Mouse (Mus musculus) small intestine, adult 2 months (tissue): ENCODE data around the gene Cenpx. TPM values are rescaled to one million over a fixed set of nuclear protein-coding genes. Genes with fewer than 3 reads are reported as not detected.
"Not testable (repeated sequence)": the region's sequence is repeated elsewhere in the genome, so short reads cannot be mapped to it uniquely, and the experiment has no call there.

Experiments
- H3K27ac ChIP-seq: fragments of 200-500 bp; 2 replicates; pipeline ENCODE4 v1.5.1; 2012; ENCODE audit warnings: low read depth, low read length, control low read depth, inconsistent platforms; ENCODE audit not compliant: insufficient read depth
- H3K27me3 ChIP-seq: fragments of 200-500 bp; 2 replicates; pipeline ENCODE4 v1.6.1; 2012; ENCODE audit warnings: mild to moderate bottlenecking, moderate library complexity, low read length, inconsistent platforms; ENCODE audit not compliant: control insufficient read depth, insufficient read depth
- H3K36me3 ChIP-seq: fragments of 200-500 bp; 2 replicates; pipeline ENCODE4 v1.6.1; 2012; ENCODE audit warnings: mild to moderate bottlenecking, low read length, control low read depth, inconsistent platforms; ENCODE audit not compliant: control insufficient read depth, insufficient read depth
- H3K4me1 ChIP-seq: fragments of 200-500 bp; 2 replicates; pipeline ENCODE4 v1.6.1; 2012; ENCODE audit warnings: low read length, inconsistent platforms, mixed read lengths; ENCODE audit not compliant: control insufficient read depth, insufficient read depth, insufficient read length
- H3K4me3 ChIP-seq: fragments of 200-500 bp; 2 replicates; pipeline ENCODE4 v1.5.1; 2012; ENCODE audit warnings: low read depth, mild to moderate bottlenecking, control low read depth, inconsistent platforms, low read length, moderate library complexity
- CTCF ChIP-seq: fragments of 200-500 bp; IDR thresholded peaks from 2 replicates; pipeline ENCODE4 v1.5.1; 2012; ENCODE audit warnings: low read depth, mild to moderate bottlenecking, control low read depth, inconsistent platforms, low read length, moderate library complexity, mixed read lengths; ENCODE audit not compliant: insufficient replicate concordance, insufficient read length; ENCODE audit errors: extremely low read depth
- POLR2A ChIP-seq: fragments of 200-500 bp; IDR thresholded peaks from 2 replicates; pipeline ENCODE4 v1.6.1; 2012; ENCODE audit warnings: low read depth, mild to moderate bottlenecking, control low read depth, inconsistent platforms, low read length, moderate library complexity
- WGBS: fragments of 180-500 bp; shearing (Covaris S2); methylation state at CpG from one replicate; pipeline ENCODE4 v1.1.7; 2018; 5-methylcytosine and 5-hydroxymethylcytosine counted together
- polyA plus RNA-seq: library from polyadenylated mRNA; depleted of rRNA; stranded (reverse); fragments of >200 nt; gene quantifications from 2 replicates; pipeline ENCODE4 v1.2.3, GENCODE M21; 2012; rRNA removed

The Cenpx gene
- 38.4 and 46.2 TPM in 2 replicates for polyA plus RNA-seq

DNA sequence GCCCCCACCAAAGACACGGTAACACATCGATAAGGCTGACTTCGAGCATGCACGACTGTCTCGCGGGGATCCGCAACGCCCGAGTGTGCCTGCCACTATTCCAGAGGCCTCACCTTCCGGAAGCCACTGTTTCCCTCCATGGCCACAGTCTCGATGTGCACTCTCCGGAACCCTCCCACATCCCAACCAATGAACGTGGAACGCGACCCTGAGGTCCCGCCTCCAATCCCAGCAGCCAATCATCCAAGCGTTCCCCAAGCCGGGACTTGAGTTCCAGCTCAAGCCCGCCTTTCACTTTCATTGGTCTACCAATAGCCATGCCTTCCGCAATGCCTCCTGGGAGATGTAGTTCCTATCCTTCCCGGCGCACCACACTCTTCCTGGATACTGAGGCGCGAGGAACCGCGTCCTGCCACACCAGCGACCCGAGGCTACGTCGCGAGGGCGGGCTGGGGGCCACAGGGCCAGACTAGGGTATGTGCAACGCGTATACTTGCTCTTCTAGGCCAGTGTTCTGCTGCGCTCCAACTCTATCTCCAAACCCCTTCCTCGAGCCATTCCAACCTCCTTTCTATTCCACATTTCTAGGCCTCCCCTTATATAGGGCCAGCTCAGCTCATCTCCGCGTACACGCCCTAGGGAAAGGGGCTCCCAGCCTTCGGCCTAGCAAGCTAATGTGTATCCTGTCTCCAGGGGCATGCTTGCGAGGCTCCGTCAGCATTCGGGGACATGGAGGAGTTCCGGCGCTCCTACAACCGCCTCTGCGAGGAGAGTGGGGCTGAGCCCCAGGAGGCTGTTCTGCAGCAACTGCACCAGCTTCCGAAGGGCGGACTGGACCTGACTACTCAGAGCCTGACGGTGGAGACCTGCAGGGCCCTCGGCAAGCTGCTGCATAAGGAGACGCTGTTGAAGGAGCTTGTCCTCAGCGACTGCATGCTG lies at the start of gene Cenpx, which contains the start of gene Lrrc45:
TSS of gene Cenpx (minus strand) at position 159 of the 939 bp plus-strand sequence.
TSS of gene Lrrc45 (plus strand) at position 346 of the 939 bp plus-strand sequence.
- peaks cover 10% of the 10 kb centered on the region; the same call in 1 of the 2 replicates for H3K36me3 ChIP-seq
- H3K4me3 ChIP-seq, result peak within 1 kb of the TSS; percentile 78
- peaks cover 20% of the 10 kb centered on the region for H3K4me1 ChIP-seq
- no peaks in the 10 kb centered on the region for H3K27me3 ChIP-seq
- WGBS, result 1% methylated on average over 53 of the region's 53 CpGs
- TF ChIP-seq CTCF (no peak; the same call in 1 of the 2 replicates), POLR2A (peak; percentile 82)
- peak within 1 kb of the TSS; percentile 51 for H3K27ac ChIP-seq

DNA sequence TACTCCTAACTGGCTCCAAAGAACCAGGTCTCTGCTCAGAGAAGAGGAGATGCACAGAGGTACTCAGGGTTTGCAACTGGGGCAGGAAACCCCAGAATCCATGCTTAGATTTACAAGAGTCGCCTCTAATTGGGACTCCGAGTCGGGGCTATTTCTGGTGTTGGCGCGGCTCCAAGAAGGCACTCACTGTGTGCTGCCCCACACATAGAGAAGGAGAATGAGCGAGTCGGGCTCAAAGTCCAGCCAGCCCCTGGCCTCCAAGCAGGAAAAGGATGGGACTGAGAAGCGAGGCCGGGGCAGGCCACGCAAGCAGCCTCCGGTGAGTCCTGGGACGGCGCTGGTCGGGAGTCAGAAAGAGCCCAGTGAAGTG lies 49.1 kb upstream of the Cenpx start, which contains the start of gene Hmga1b:
TSS of gene Hmga1b (plus strand) at position 123 of the 370 bp plus-strand sequence.
- not testable (repeated sequence) for H3K27me3 ChIP-seq, H3K4me1 ChIP-seq, H3K36me3 ChIP-seq, H3K27ac ChIP-seq
- WGBS, result 5% methylated on average over 14 of the region's 14 CpGs
- peak within 1 kb of the TSS; percentile 27 for H3K4me3 ChIP-seq

DNA sequence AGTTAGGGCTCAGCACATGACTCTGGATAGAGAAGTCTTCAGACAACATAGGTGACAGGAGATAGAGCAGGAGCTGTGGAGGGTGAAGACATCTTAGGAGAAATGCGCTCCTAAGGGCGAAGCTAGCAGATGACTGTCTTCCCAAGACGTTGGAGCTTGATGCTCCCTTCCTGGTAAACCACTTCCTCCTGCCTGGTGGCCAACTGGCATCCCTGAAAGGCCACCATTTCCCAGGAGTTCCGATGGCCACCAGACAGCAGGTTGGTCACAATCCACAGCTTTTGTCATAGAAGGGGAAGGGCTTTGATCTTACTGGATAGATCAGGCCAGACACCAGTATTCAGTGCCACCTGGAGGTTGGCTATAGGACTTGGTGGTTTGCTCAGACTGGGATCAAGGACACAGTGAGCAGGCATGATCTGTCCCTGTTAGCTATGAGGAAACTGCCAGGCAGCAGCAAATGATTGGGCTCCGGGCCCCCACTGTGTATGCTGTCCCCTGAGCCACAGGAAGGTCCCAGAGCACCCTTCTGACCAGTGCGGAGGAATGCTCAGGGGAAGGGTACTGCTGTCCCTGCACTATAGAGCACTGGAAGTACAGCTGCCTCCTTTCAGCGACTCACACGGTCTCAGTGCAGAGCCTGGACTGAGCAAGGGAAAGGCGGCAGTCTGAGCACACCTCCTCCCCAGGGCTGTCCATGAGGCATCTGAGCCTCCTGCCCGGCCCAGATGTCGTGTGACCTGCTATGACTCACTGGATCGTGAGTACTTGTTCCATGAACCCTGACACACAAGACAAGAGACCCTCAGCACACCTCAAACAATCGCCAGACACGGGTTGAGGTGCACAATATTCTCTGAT lies 48.5 kb upstream of the Cenpx start:
- 49% methylated on average over 14 of the region's 14 CpGs for WGBS

DNA sequence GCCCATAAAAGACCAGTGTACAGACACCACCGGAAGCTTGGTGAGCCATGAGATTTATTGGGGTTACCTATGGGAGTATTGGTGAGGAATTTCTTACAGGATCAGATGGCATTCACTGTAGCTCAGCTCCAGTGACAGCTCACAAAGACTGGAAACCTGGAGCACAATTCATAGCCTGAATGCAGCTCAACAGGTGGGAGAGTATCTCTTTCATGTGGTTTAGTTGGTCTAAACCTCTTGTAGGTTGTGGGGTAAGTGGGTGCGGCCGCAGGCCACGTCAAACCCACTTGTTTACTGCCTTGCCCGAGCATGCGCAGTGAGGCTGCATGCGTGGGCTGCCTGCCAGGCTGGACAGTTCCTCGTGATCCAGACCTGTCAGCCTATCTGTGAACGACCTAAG lies 46.7 kb upstream of the Cenpx start:
- 76% methylated on average over 9 of the region's 9 CpGs for WGBS
- Histone ChIP-seq H3K27ac (no peak overlapping the region), H3K4me3 (no peak overlapping the region), H3K27me3 (no peaks in the 10 kb centered on the region), H3K36me3 (no peaks in the 10 kb centered on the region), H3K4me1 (peaks cover 4% of the 10 kb centered on the region)
- TF ChIP-seq POLR2A (no peak), CTCF (no peak)

More for the DNA sequence above, 48.5 kb upstream of the Cenpx start:
- Histone ChIP-seq H3K36me3 (no peaks in the 10 kb centered on the region), H3K27me3 (no peaks in the 10 kb centered on the region), H3K27ac (no peak overlapping the region), H3K4me3 (0 out of 2 replicates have a peak overlapping the region, but pooled peaks have one; percentile 27), H3K4me1 (peaks cover 4% of the 10 kb centered on the region)
- TF ChIP-seq POLR2A (no peak), CTCF (no peak)

DNA sequence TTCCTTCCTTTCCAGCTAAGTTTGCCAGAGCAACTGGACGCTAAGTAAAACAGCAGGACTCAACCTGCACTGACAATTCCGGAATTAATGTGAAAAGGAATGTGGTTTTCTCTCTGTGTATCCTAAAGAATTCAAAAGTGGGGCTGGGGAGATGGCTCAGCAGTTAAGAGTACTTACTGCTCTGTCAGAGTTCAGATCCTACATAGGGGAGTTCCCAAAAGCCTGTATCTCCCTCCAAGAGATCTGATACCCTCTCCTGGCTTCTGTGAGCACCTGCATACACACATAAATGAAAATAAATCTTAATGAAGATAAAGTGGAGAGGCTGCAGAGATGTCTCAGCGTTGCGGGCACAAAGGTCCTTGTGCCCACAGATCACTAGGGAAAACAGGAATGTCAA lies 38.1 kb upstream of the Cenpx start:
- TF ChIP-seq POLR2A, result no peak
- no peak for TF ChIP-seq CTCF
- Histone ChIP-seq H3K4me3 (no peak overlapping the region), H3K4me1 (peaks cover 3% of the 10 kb centered on the region; the same call in 1 of the 2 replicates), H3K27ac (no peak overlapping the region), H3K36me3 (no peaks in the 10 kb centered on the region), H3K27me3 (no peaks in the 10 kb centered on the region)
- 55% methylated on average over 4 of the region's 4 CpGs for WGBS

DNA sequence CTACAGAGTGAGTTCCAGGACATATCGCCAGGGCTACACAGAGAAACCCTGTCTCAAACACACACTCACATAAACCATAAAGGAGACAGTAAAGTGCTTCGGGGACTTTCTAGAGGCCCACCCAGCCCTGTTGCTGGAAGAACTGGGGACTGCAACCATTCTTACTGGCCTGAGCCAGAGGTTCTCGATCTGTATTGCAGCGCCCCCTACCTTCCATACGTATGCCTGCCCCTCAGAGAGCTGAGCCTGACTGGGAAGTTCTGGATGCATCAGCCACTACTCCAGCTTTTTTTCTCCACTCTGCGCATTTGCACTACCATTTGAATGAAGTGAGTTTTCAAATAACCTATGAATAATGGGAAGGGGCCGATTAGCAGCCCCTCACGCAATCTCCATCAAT lies 35.9 kb upstream of the Cenpx start:
- TF ChIP-seq CTCF (peak; percentile 43; the same call in 1 of the 2 replicates), POLR2A (no peak)
- Histone ChIP-seq H3K4me1 (peaks cover 3% of the 10 kb centered on the region; the same call in 1 of the 2 replicates), H3K36me3 (no peaks in the 10 kb centered on the region), H3K27me3 (no peaks in the 10 kb centered on the region), H3K4me3 (no peak overlapping the region), H3K27ac (no peak overlapping the region)
- WGBS, result 70% methylated on average over 8 of the region's 8 CpGs
